Comparison of ENCODE assay signal across 20 mouse cellular contexts in the genomic region with DNA sequence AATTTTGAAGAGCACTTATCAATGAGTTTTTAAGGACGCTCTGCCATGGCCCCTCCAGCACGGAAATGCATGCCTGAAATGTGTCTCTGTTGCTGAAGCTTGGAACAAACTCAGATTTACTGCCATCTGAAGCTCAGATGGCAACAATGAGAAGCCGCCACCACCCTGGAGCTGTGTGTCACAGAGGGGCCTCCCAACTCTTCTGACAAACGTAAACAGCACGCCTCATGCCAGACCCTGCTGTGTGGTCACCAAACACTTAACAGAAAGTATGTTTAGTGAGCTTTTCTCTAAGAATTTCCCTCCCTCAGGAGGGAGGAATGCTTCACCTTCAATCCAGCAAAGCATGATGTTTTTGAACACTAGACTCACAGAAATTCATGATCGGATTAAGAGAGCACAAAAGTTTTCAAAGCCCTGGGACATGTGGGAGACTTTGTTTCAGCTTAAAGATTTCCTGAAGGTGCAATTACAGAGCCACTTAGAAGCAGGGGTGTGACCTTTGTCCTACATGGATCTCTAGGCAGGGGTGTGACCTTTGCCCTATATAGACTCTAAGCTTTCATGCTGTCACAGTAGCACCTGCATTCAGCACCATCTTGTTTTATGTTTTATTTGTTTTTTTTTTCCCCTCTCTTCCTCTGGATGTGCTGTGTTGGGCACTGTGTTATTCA.
DNase-seq lines count a peak whose midpoint lies in the region; TF ChIP-seq lines count a peak whose summit lies in the region.
"Had no signal": no experiment of that assay in that cellular context is flagged by ENCODE, and none has a peak within 500 bp of the region (broad histone marks: within the 10 kb centered on the region; RNA-seq: fewer than 3 reads in every experiment).

No protein-coding gene starts in this region.

- 15% methylated on average over 6 of the region's 6 CpGs for WGBS in large intestine, adult 2 months

- H3K27ac ChIP-seq in layer of hippocampus, adult 2 months = no peak overlapping the region
- H3K27ac ChIP-seq: hindbrain, embryonic 13.5 days; limb, embryonic 13.5 days; liver, embryonic 14.5 days; midbrain, embryonic 13.5 days had no signal

- no peak overlapping the region for H3K4me3 ChIP-seq in layer of hippocampus, adult 2 months
- H3K4me3 ChIP-seq: hindbrain, embryonic 13.5 days; limb, embryonic 13.5 days; midbrain, embryonic 13.5 days had no signal

- TF ChIP-seq CTCF in layer of hippocampus, adult 2 months (conservative IDR thresholded peaks at IDR 0.05) = no peak

- DNase-seq in embryo, embryonic 10 days (ENCODE audit: low spot score) = peak; percentile 36
- no peak for DNase-seq in embryo, embryonic 11 days
- peak; percentile 5 for DNase-seq in kidney, postnatal 14 days
- no peak for DNase-seq in kidney, adult 18-20 months
- DNase-seq in embryo, embryonic 9.5 days (ENCODE audit: extremely low spot score) = peak; percentile 24
- peak; percentile 3 for DNase-seq in large intestine, adult 2 months (ENCODE audit: low read depth, low spot score)
- no peak for DNase-seq in urinary bladder, adult 18-20 months (ENCODE audit: low spot score in 2 of 2)
- no peak for DNase-seq in layer of hippocampus, adult 2 months (ENCODE audit: low spot score in 2 of 2)
- DNase-seq: adrenal gland, adult 2 months; cerebellum, adult 2 months; cerebellum, postnatal 36 days; gastrocnemius, postnatal 25 days; layer of hippocampus, postnatal 36 days; lung, embryonic 14.5 days; right cerebral cortex, postnatal 25 days; thymus, postnatal 14 days had no signal

Comparison
In these comparisons a context has a peak if more than half of its experiments do, and no peak if none do; other contexts are left out.
1. DNase-seq: peak in embryo, embryonic 10 days (single experiment), kidney, postnatal 14 days (single experiment), embryo, embryonic 9.5 days (single experiment) and large intestine, adult 2 months (single experiment); none in embryo, embryonic 11 days (single experiment), kidney, adult 18-20 months (single experiment), urinary bladder, adult 18-20 months (0 of 2) and layer of hippocampus, adult 2 months (0 of 2).